Mouse (Mus musculus) stomach, embryonic 16.5 days (tissue): ENCODE results near the gene Ostf1. TPM values are rescaled to one million over a fixed set of nuclear protein-coding genes. Genes with fewer than 3 reads are reported as not detected.

ENCODE experiments used
- ATAC-seq: fragments of 200-750 bp; cut with Nextera tagmentation; 2 replicates; pipeline ENCODE4 v1.8.0; 2017; ENCODE audit warnings: moderate number of reproducible peaks, moderate TSS enrichment; ENCODE audit not compliant: insufficient read depth, low FRiP score
- H3K27ac ChIP-seq: fragments of 300-500 bp; sonication (generic); 2 replicates; pipeline ENCODE4 v1.5.1; 2014; ENCODE audit warnings: low read length
- H3K27me3 ChIP-seq: fragments of 300-500 bp; sonication (generic); 2 replicates; pipeline ENCODE4 v1.6.1; 2014; ENCODE audit warnings: low read length, control low read depth, mixed read lengths; ENCODE audit not compliant: control insufficient read depth, insufficient read depth
- H3K36me3 ChIP-seq: fragments of 300-500 bp; sonication (generic); 2 replicates; pipeline ENCODE4 v1.6.1; 2014; ENCODE audit warnings: low read length; ENCODE audit not compliant: control insufficient read depth, insufficient read depth
- H3K4me1 ChIP-seq: fragments of 300-500 bp; sonication (generic); 2 replicates; pipeline ENCODE4 v1.6.1; 2014; ENCODE audit warnings: low read length, control low read depth, mixed read lengths; ENCODE audit not compliant: control insufficient read depth, insufficient read depth
- H3K4me2 ChIP-seq: fragments of 300-500 bp; sonication (generic); 2 replicates; pipeline ENCODE4 v1.6.1; 2014; ENCODE audit warnings: low read depth, low read length, mixed read lengths
- H3K4me3 ChIP-seq: fragments of 300-500 bp; sonication (generic); replicated peaks from 2 replicates; pipeline ENCODE4 v1.5.1; 2014; ENCODE audit warnings: mild to moderate bottlenecking, low read length
- H3K9ac ChIP-seq: fragments of 300-500 bp; sonication (generic); 2 replicates; pipeline ENCODE4 v1.6.1; 2014; ENCODE audit warnings: low read length
- H3K9me3 ChIP-seq: fragments of 300-500 bp; sonication (generic); replicated peaks from 2 replicates; pipeline ENCODE4 v1.6.1; 2016; ENCODE audit warnings: low read length, control low read depth; ENCODE audit not compliant: control insufficient read depth
- WGBS: fragments of 180-500 bp; shearing (Covaris S2); extraction: QIAGEN DNeasy Blood & Tissue Kit; methylation state at CpG from one replicate; pipeline ENCODE4 v1.1.7; 2014; 5-methylcytosine and 5-hydroxymethylcytosine counted together
- polyA plus RNA-seq: library from polyadenylated mRNA; unstranded; fragments of >200 nt; fragmentation: Nextera tagmentation; extraction: Ambion mirVana; gene quantifications from 2 replicates; pipeline ENCODE4 v1.2.1, GENCODE M21; 2015

Ostf1 gene
- polyA plus RNA-seq, 1 experiment from 2014 or later: 115 TPM

GRCm38 (mm10) chr19:18637954-18638353, 6.3 kb upstream of the Ostf1 start:
- Histone ChIP-seq H3K4me3 (no peak overlapping the region), H3K27me3 (no peaks in the 10 kb centered on the region), H3K9me3 (no peaks in the 10 kb centered on the region), H3K4me1 (no peaks in the 10 kb centered on the region), H3K36me3 (no peaks in the 10 kb centered on the region), H3K4me2 (no peak overlapping the region), H3K27ac (no peak overlapping the region), H3K9ac (no peak overlapping the region)
- no peak for ATAC-seq
- 82% methylated on average over 5 of the region's 5 CpGs for WGBS

GRCm38 (mm10) chr19:18632231-18633185, 885 bp upstream of the Ostf1 start:
- no peak for ATAC-seq
- peak overlapping the region; percentile 53 for H3K4me2 ChIP-seq
- H3K9me3 ChIP-seq: no peaks in the 10 kb centered on the region
- no peak overlapping the region for H3K27ac ChIP-seq
- peak overlapping the region; percentile 61 for H3K9ac ChIP-seq
- peak overlapping the region; percentile 91 for H3K4me3 ChIP-seq
- no peaks in the 10 kb centered on the region for H3K36me3 ChIP-seq
- H3K27me3 ChIP-seq: no peaks in the 10 kb centered on the region
- whole genome bisulfite sequencing: 57% methylated on average over 13 of the region's 13 CpGs
- H3K4me1 ChIP-seq: peaks cover 16% of the 10 kb centered on the region; the same call in 1 of the 2 replicates

- Histone ChIP-seq H3K9me3 (no peaks in the 10 kb centered on the region), H3K27ac (peak overlapping the region; percentile 95), H3K36me3 (no peaks in the 10 kb centered on the region), H3K4me1 (peaks cover 16% of the 10 kb centered on the region; the same call in 1 of the 2 replicates), H3K27me3 (no peaks in the 10 kb centered on the region), H3K9ac (peak overlapping the region; percentile 85), H3K4me3 (peak overlapping the region; percentile 91), H3K4me2 (peak overlapping the region; percentile 53)
- ATAC-seq: peak; percentile 70
- WGBS: under 1% methylated on average over 40 of the region's 40 CpGs
These were observed 421 bp downstream of the Ostf1 start for GRCm38 (mm10) chr19:18631161-18631643.

GRCm38 (mm10) chr19:18630221-18631119, 1.2 kb downstream of the Ostf1 start:
- Histone ChIP-seq H3K9ac (peak overlapping the region; percentile 85), H3K4me3 (peak overlapping the region; percentile 91), H3K27ac (peak overlapping the region; percentile 95), H3K9me3 (no peaks in the 10 kb centered on the region), H3K27me3 (no peaks in the 10 kb centered on the region), H3K4me2 (peak overlapping the region; percentile 53), H3K4me1 (peaks cover 16% of the 10 kb centered on the region; the same call in 1 of the 2 replicates), H3K36me3 (no peaks in the 10 kb centered on the region)
- WGBS: 8% methylated on average over 17 of the region's 17 CpGs
- ATAC-seq: no peak

- H3K9ac ChIP-seq: no peak overlapping the region
- no peak overlapping the region; the same call in 1 of the 2 replicates for H3K4me3 ChIP-seq
- peaks cover 16% of the 10 kb centered on the region; the same call in 1 of the 2 replicates for H3K4me1 ChIP-seq
- peak overlapping the region; percentile 53 for H3K4me2 ChIP-seq
- H3K27ac ChIP-seq: no peak overlapping the region
- no peak for ATAC-seq
- no peaks in the 10 kb centered on the region for H3K36me3 ChIP-seq
- WGBS: 62% methylated on average over 1 of the region's 1 CpGs
- H3K27me3 ChIP-seq: no peaks in the 10 kb centered on the region
- no peaks in the 10 kb centered on the region for H3K9me3 ChIP-seq
These were observed 2.0 kb downstream of the Ostf1 start for GRCm38 (mm10) chr19:18629589-18629988.

GRCm38 (mm10) chr19:18623894-18624293, 7.7 kb downstream of the Ostf1 start:
- Histone ChIP-seq H3K9me3 (no peaks in the 10 kb centered on the region), H3K4me3 (no peak overlapping the region), H3K36me3 (no peaks in the 10 kb centered on the region), H3K4me1 (0 out of 2 replicates have a peak, but pooled peaks cover under 1% of the 10 kb centered on the region), H3K27me3 (no peaks in the 10 kb centered on the region), H3K4me2 (no peak overlapping the region), H3K27ac (no peak overlapping the region), H3K9ac (no peak overlapping the region; the same call in 1 of the 2 replicates)
- ATAC-seq: no peak
- 81% methylated on average over 2 of the region's 2 CpGs for WGBS

GRCm38 (mm10) chr19:18619691-18620090, 11.9 kb downstream of the Ostf1 start:
- Histone ChIP-seq H3K36me3 (no peaks in the 10 kb centered on the region), H3K4me2 (no peak overlapping the region), H3K9me3 (no peaks in the 10 kb centered on the region), H3K9ac (no peak overlapping the region), H3K4me1 (peaks cover 5% of the 10 kb centered on the region; the same call in 1 of the 2 replicates), H3K27me3 (no peaks in the 10 kb centered on the region), H3K4me3 (no peak overlapping the region), H3K27ac (no peak overlapping the region)
- 84% methylated on average over 1 of the region's 1 CpGs for WGBS
- no peak for ATAC-seq

- Histone ChIP-seq H3K4me2 (no peak overlapping the region), H3K9ac (no peak overlapping the region), H3K36me3 (no peaks in the 10 kb centered on the region), H3K4me1 (peaks cover 5% of the 10 kb centered on the region; the same call in 1 of the 2 replicates), H3K27ac (no peak overlapping the region), H3K27me3 (no peaks in the 10 kb centered on the region), H3K4me3 (no peak overlapping the region), H3K9me3 (no peaks in the 10 kb centered on the region)
- WGBS: 59% methylated on average over 5 of the region's 5 CpGs
- ATAC-seq: no peak
These were observed 12.6 kb downstream of the Ostf1 start for GRCm38 (mm10) chr19:18619060-18619459.
